Mouse (Mus musculus): ENCODE data around the gene Fam53b. TPM values are rescaled to one million over a fixed set of nuclear protein-coding genes. Genes with fewer than 3 reads are reported as not detected.

Fam53b gene
- polyA plus RNA-seq, 1 experiment from 2014 or later, result 17.2 TPM

DNA sequence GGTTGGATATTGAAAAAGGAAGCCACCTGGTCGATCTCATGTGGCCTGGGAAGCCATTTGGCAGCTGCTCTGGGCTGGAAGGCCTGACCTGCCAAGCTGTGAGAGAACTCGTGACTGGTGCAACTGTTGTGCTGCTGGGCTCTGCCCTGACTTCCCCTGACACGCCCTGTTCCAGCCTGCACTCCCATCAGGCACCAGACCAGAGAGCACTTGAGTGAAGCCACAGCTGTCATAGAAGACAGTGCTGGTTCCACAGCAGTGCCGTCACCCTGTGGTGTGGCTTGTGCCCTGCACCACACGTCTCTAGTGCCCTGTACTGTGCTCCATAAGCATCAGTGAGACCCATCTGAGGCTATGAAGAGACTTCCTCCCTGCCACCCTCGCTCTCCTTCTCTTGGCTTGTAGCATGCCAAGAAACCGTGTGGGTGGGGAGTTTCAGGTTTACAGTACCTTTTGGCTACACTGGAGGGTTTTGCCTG, 141.2 kb downstream of the Fam53b start:
- H3K4me2 ChIP-seq (ENCODE audit: low read depth, low read length), result no peak overlapping the region
- no peaks in the 10 kb centered on the region for H3K27me3 ChIP-seq (ENCODE audit: insufficient read depth, low read length)
- no peaks in the 10 kb centered on the region for H3K9me3 ChIP-seq (ENCODE audit: low read length)
- no peak overlapping the region for H3K4me3 ChIP-seq (ENCODE audit: low read depth, low read length)
- TF ChIP-seq CTCF (IDR thresholded peaks at IDR 0.05; ENCODE audit: low read depth) (peak; percentile 16; the same call in 1 of the 2 replicates), EP300 (IDR thresholded peaks at IDR 0.05; ENCODE audit: low read depth) (no peak)
- DNase-seq, result peak; percentile 60
- peak overlapping the region; percentile 35; the same call in 1 of the 2 replicates for H3K27ac ChIP-seq (ENCODE audit: low read depth)
- H3K36me3 ChIP-seq (replicated peaks; ENCODE audit: insufficient read depth, low read length), result no peaks in the 10 kb centered on the region
- peaks cover 10% of the 10 kb centered on the region for H3K4me1 ChIP-seq (ENCODE audit: insufficient read depth)
- ATAC-seq, result peak; percentile 75
- no peak overlapping the region for H3K9ac ChIP-seq (replicated peaks)
- WGBS (ENCODE audit: insufficient replicate concordance), result 42% methylated on average over 7 of the region's 7 CpGs

DNA sequence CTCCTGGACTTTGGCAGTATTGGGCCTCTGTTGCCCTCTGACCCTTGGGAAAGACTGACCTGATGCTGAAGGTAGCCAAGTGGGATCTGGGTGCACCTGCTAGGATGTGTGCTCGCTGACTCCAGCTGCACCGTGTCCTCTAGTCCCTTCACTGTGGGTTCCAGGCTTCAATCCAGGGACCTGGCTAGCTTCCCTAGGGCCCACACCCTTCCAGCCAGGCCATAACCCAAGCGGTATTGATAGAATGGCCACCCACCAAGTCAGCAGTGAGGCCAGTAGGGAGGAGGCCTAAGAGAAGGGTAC, 142.9 kb downstream of the Fam53b start:
- Histone ChIP-seq H3K4me2 (ENCODE audit: low read depth, low read length) (no peak overlapping the region), H3K4me3 (ENCODE audit: low read depth, low read length) (no peak overlapping the region), H3K4me1 (ENCODE audit: insufficient read depth) (peaks cover 10% of the 10 kb centered on the region), H3K27ac (ENCODE audit: low read depth) (no peak overlapping the region), H3K36me3 (replicated peaks; ENCODE audit: insufficient read depth, low read length) (no peaks in the 10 kb centered on the region), H3K9me3 (ENCODE audit: low read length) (no peaks in the 10 kb centered on the region), H3K9ac (replicated peaks) (no peak overlapping the region), H3K27me3 (ENCODE audit: insufficient read depth, low read length) (no peaks in the 10 kb centered on the region)
- WGBS (ENCODE audit: insufficient replicate concordance), result 82% methylated on average over 3 of the region's 3 CpGs
- no peak for DNase-seq
- peak; percentile 56 for ATAC-seq
- TF ChIP-seq CTCF (IDR thresholded peaks at IDR 0.05; ENCODE audit: low read depth), result no peak
- no peak for TF ChIP-seq EP300 (IDR thresholded peaks at IDR 0.05; ENCODE audit: low read depth)

DNA sequence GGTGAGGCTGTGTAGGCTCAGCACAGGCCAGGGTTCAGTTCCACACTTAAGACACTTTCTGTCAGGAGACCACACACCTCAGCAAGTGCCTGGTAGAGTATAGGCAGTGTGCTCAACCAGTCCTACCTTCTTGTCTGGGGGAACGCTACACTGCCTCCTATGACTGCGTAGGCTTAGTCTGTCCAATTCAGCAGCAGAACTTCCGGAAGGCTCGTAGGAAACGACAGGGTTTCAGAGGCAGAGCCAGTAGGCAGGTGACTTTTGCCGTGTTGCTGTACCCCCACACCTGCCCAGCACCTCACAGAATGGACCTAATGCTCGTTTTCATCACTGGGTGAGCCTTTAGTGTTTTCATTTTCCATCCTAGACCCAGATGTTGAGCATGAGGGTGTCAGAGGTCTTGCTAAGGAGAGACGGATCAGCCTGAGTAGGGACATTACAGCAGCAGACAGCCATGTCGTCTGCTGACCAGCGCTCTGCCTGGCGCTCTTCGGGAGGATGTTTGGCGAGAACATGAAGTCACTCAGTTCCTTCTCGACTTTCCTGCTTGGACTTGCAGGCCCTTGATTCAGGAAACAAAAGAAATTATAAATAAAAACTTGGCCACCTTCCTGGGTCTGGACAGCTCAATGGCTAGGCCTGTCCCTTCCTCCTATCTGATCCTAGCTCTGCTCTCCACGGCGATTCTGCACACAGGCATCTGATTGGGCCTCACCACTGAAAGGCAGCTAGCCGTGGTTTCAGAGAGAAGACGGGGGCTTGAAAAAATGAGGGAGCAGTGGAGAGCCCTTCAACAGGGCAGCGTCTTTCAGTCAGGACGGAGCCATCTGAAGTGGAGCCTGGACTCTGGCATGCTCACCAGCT, 143.5 kb downstream of the Fam53b start:
- Histone ChIP-seq H3K4me2 (ENCODE audit: low read depth, low read length) (no peak overlapping the region), H3K36me3 (replicated peaks; ENCODE audit: insufficient read depth, low read length) (no peaks in the 10 kb centered on the region), H3K4me3 (ENCODE audit: low read depth, low read length) (no peak overlapping the region), H3K4me1 (ENCODE audit: insufficient read depth) (peaks cover 10% of the 10 kb centered on the region), H3K9ac (replicated peaks) (no peak overlapping the region), H3K27me3 (ENCODE audit: insufficient read depth, low read length) (no peaks in the 10 kb centered on the region), H3K9me3 (ENCODE audit: low read length) (no peaks in the 10 kb centered on the region), H3K27ac (ENCODE audit: low read depth) (no peak overlapping the region)
- TF ChIP-seq CTCF (IDR thresholded peaks at IDR 0.05; ENCODE audit: low read depth) (no peak), EP300 (IDR thresholded peaks at IDR 0.05; ENCODE audit: low read depth) (no peak)
- WGBS (ENCODE audit: insufficient replicate concordance), result 76% methylated on average over 20 of the region's 20 CpGs
- DNase-seq (no peak), ATAC-seq (peak; percentile 9; the same call in 1 of the 2 replicates)

DNA sequence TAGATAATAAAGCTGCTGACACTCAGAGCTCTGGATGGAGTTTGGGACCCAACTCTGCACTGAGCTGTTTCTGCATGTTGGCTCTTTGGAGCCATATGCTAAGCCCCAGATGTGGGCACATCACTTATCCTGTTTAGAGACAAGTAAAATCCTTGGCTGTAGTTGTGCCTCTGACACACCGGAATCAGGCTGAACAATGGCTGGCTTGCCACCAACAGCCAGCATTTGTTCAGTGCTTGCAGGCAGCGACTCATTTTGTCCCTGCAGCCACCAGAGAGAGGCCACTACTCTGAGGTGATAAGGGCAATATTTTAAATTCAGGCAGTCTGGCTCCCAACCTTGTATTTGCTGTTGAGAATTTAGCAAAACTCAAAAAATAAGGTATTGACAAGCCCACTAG, 145.1 kb downstream of the Fam53b start:
- peaks cover 8% of the 10 kb centered on the region for H3K4me1 ChIP-seq (ENCODE audit: insufficient read depth)
- TF ChIP-seq CTCF (IDR thresholded peaks at IDR 0.05; ENCODE audit: low read depth) (no peak), EP300 (IDR thresholded peaks at IDR 0.05; ENCODE audit: low read depth) (no peak)
- H3K27me3 ChIP-seq (ENCODE audit: insufficient read depth, low read length), result no peaks in the 10 kb centered on the region
- no peak for ATAC-seq
- no peak overlapping the region for H3K4me2 ChIP-seq (ENCODE audit: low read depth, low read length)
- no peak overlapping the region for H3K9ac ChIP-seq (replicated peaks)
- H3K36me3 ChIP-seq (replicated peaks; ENCODE audit: insufficient read depth, low read length), result no peaks in the 10 kb centered on the region
- H3K27ac ChIP-seq (ENCODE audit: low read depth), result no peak overlapping the region
- WGBS (ENCODE audit: insufficient replicate concordance), result 70% methylated on average over 2 of the region's 2 CpGs
- H3K4me3 ChIP-seq (ENCODE audit: low read depth, low read length), result no peak overlapping the region
- no peak for DNase-seq
- H3K9me3 ChIP-seq (ENCODE audit: low read length), result no peaks in the 10 kb centered on the region

DNA sequence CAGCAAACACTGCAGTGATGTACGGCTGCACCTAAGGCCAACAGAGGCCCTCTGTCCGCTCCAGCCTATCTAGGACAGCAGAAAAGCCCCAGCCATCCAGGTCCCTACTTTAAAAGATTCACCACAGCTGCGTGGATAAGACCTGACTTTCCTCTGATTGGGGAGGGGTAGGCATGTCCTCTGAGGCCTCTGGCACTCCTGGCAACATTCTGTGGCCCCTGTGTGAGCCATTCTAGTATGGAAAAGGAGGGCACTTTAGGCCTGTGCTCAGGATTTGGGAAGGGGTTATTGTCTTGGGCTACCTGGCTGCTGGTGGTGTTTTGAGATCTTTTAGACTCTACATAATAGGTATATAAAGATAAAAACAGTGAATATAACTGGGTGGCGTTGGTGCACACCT, 147.2 kb downstream of the Fam53b start:
- Histone ChIP-seq H3K4me3 (ENCODE audit: low read depth, low read length) (no peak overlapping the region), H3K4me2 (ENCODE audit: low read depth, low read length) (no peak overlapping the region), H3K9me3 (ENCODE audit: low read length) (no peaks in the 10 kb centered on the region), H3K4me1 (ENCODE audit: insufficient read depth) (peaks cover 4% of the 10 kb centered on the region), H3K27me3 (ENCODE audit: insufficient read depth, low read length) (no peaks in the 10 kb centered on the region), H3K27ac (ENCODE audit: low read depth) (no peak overlapping the region), H3K9ac (replicated peaks) (no peak overlapping the region), H3K36me3 (replicated peaks; ENCODE audit: insufficient read depth, low read length) (no peaks in the 10 kb centered on the region)
- DNase-seq, result no peak
- 83% methylated on average over 4 of the region's 4 CpGs for WGBS (ENCODE audit: insufficient replicate concordance)
- no peak for ATAC-seq
- no peak for TF ChIP-seq EP300 (IDR thresholded peaks at IDR 0.05; ENCODE audit: low read depth)

DNA sequence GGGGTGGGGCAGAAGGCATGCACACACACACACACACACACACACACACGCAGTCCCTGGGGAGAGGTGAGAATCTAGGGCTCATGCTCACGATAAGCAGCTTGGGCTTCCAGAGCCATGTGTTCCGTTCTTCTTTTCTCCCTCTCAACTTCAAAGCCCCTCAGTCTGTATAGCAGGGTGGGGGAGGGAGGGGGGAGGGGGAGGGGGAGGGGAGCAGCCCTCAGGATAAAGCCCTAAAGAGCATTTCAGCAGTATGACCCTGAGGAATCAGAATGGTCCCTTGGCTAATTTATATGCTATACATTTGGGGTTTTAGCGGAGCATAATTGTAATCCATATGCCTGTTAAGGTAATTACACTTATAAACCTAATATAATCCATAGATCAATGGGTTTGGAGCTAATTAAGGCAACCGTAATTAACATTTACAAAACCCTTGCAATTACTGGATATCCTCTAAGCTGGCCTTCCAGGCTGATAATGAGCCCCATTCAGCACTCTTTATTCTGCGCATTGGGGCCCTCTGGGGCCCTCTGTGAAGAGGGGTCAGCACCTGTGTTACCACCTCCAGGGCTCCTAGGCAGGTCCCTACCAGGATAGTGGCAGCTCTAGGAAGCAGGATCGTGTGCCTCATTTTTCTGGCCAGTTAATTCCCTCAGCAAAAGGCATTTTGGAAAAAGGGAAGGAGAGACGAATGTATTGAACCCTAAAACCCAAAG, 147.9 kb downstream of the Fam53b start:
- Histone ChIP-seq H3K9me3 (ENCODE audit: low read length) (no peaks in the 10 kb centered on the region), H3K4me3 (ENCODE audit: low read depth, low read length) (no peak overlapping the region), H3K9ac (replicated peaks) (no peak overlapping the region), H3K27ac (ENCODE audit: low read depth) (no peak overlapping the region), H3K4me2 (ENCODE audit: low read depth, low read length) (no peak overlapping the region), H3K4me1 (ENCODE audit: insufficient read depth) (peaks cover 3% of the 10 kb centered on the region), H3K27me3 (ENCODE audit: insufficient read depth, low read length) (no peaks in the 10 kb centered on the region), H3K36me3 (replicated peaks; ENCODE audit: insufficient read depth, low read length) (no peaks in the 10 kb centered on the region)
- no peak for TF ChIP-seq EP300 (IDR thresholded peaks at IDR 0.05; ENCODE audit: low read depth)
- no peak for TF ChIP-seq CTCF (IDR thresholded peaks at IDR 0.05; ENCODE audit: low read depth)
- ATAC-seq (no peak), DNase-seq (no peak)
- 69% methylated on average over 8 of the region's 8 CpGs for WGBS (ENCODE audit: insufficient replicate concordance)
